Mouse (Mus musculus) midbrain, embryonic 12.5 days (tissue): Measurements from ENCODE around the gene Wbp1. TPM values are rescaled to one million over a fixed set of nuclear protein-coding genes. Genes with fewer than 3 reads are reported as not detected.
A peak's percentile ranks its signal among the peaks of the same experiment; 100 is the strongest.

Experiments
- ATAC-seq: fragments of 200-750 bp; cut with Nextera tagmentation; 2 replicates; pipeline ENCODE4 v1.8.0; 2017; ENCODE audit warnings: low read depth, moderate TSS enrichment, moderate library complexity; ENCODE audit not compliant: low FRiP score
- H3K27ac ChIP-seq: fragments of 300-500 bp; sonication (generic); replicated peaks from 2 replicates; pipeline ENCODE4 v1.5.1; 2016; ENCODE audit warnings: mild to moderate bottlenecking
- H3K27me3 ChIP-seq: fragments of 300-500 bp; sonication (generic); 2 replicates; pipeline ENCODE4 v1.6.1; 2016; ENCODE audit warnings: mild to moderate bottlenecking
- H3K36me3 ChIP-seq: fragments of 300-500 bp; sonication (generic); 2 replicates; pipeline ENCODE4 v1.6.1; 2016
- H3K4me1 ChIP-seq: fragments of 300-500 bp; sonication (generic); 2 replicates; pipeline ENCODE4 v1.6.1; 2016
- H3K4me2 ChIP-seq: fragments of 300-500 bp; sonication (generic); replicated peaks from 2 replicates; pipeline ENCODE4 v1.6.1; 2016; ENCODE audit warnings: mild to moderate bottlenecking, moderate library complexity
- H3K4me3 ChIP-seq: fragments of 300-500 bp; sonication (generic); 2 replicates; pipeline ENCODE4 v1.5.1; 2016; ENCODE audit warnings: mild to moderate bottlenecking
- H3K9ac ChIP-seq: fragments of 300-500 bp; sonication (generic); replicated peaks from 2 replicates; pipeline ENCODE4 v1.6.1; 2016; ENCODE audit warnings: mild to moderate bottlenecking, moderate library complexity
- H3K9me3 ChIP-seq: fragments of 300-500 bp; sonication (generic); 2 replicates; pipeline ENCODE4 v1.6.1; 2016; ENCODE audit warnings: mild to moderate bottlenecking
- WGBS: fragments of 180-500 bp; shearing (Covaris S2); methylation state at CpG from one replicate; pipeline ENCODE4 v1.1.7; 2016; 5-methylcytosine and 5-hydroxymethylcytosine counted together
- polyA plus RNA-seq: library from polyadenylated mRNA; unstranded; fragments of >200 nt; fragmentation: Nextera tagmentation; extraction: Ambion mirVana; gene quantifications from 2 replicates; pipeline ENCODE4 v1.2.1, GENCODE M21; 2016

Wbp1 gene
- polyA plus RNA-seq, 1 experiment from 2014 or later: 223 TPM

- Histone ChIP-seq H3K27me3 (peaks cover 88% of the 10 kb centered on the region), H3K4me3 (peak overlapping the region; percentile 17; the same call in 1 of the 2 replicates), H3K36me3 (no peaks in the 10 kb centered on the region), H3K9me3 (no peaks in the 10 kb centered on the region), H3K4me1 (0 out of 2 replicates have a peak, but pooled peaks cover 9% of the 10 kb centered on the region), H3K4me2 (0 out of 2 replicates have a peak overlapping the region, but pooled peaks have one; percentile 18), H3K27ac (no peak overlapping the region), H3K9ac (no peak overlapping the region)
- ATAC-seq: no peak
- 5% methylated on average over 9 of the region's 9 CpGs for WGBS
These were observed 33.5 kb downstream of the Wbp1 start for GRCm38 (mm10) chr6:83087926-83088260.

- no peak for ATAC-seq
- Histone ChIP-seq H3K36me3 (no peaks in the 10 kb centered on the region), H3K9me3 (no peaks in the 10 kb centered on the region), H3K27me3 (peaks cover 88% of the 10 kb centered on the region), H3K9ac (no peak overlapping the region), H3K4me3 (peak overlapping the region; percentile 17; the same call in 1 of the 2 replicates), H3K27ac (no peak overlapping the region), H3K4me2 (peak overlapping the region; percentile 18; the same call in 1 of the 2 replicates), H3K4me1 (0 out of 2 replicates have a peak, but pooled peaks cover 9% of the 10 kb centered on the region)
- WGBS: under 1% methylated on average over 47 of the region's 47 CpGs
These were observed 34.0 kb downstream of the Wbp1 start for GRCm38 (mm10) chr6:83087205-83087925.

- H3K27me3 ChIP-seq: peaks cover 93% of the 10 kb centered on the region
- no peak within 1 kb of the TSS for H3K27ac ChIP-seq
- 0 out of 2 replicates have a peak within 1 kb of the TSS, but pooled peaks have one; percentile 15 for H3K4me2 ChIP-seq
- peak within 1 kb of the TSS; percentile 17; the same call in 1 of the 2 replicates for H3K4me3 ChIP-seq
- no peaks in the 10 kb centered on the region for H3K9me3 ChIP-seq
- H3K9ac ChIP-seq: peak within 1 kb of the TSS; percentile 2; the same call in 1 of the 2 replicates
- peaks cover 9% of the 10 kb centered on the region for H3K36me3 ChIP-seq
- 1% methylated on average over 35 of the region's 42 CpGs for WGBS
- H3K4me1 ChIP-seq: 0 out of 2 replicates have a peak, but pooled peaks cover 9% of the 10 kb centered on the region
- no peak for ATAC-seq
These were observed 35.0 kb downstream of the Wbp1 start, which contains the start of gene Lbx2 for GRCm38 (mm10) chr6:83086121-83087035. TSS of gene Lbx2 (plus strand) at chr6:83086367.

GRCm38 (mm10) chr6:83084477-83084876, 36.9 kb downstream of the Wbp1 start:
- 6% methylated on average over 6 of the region's 6 CpGs for WGBS
- ATAC-seq: no peak
- Histone ChIP-seq H3K4me1 (0 out of 2 replicates have a peak, but pooled peaks cover 9% of the 10 kb centered on the region), H3K36me3 (peaks cover 24% of the 10 kb centered on the region), H3K4me3 (no peak overlapping the region), H3K27me3 (peaks cover 76% of the 10 kb centered on the region), H3K9ac (no peak overlapping the region), H3K27ac (no peak overlapping the region), H3K4me2 (no peak overlapping the region), H3K9me3 (no peaks in the 10 kb centered on the region)

- Histone ChIP-seq H3K4me2 (no peak overlapping the region), H3K27me3 (peaks cover 68% of the 10 kb centered on the region), H3K36me3 (peaks cover 24% of the 10 kb centered on the region), H3K27ac (no peak overlapping the region), H3K4me3 (no peak overlapping the region), H3K9me3 (no peaks in the 10 kb centered on the region), H3K9ac (no peak overlapping the region), H3K4me1 (peaks cover 17% of the 10 kb centered on the region)
- WGBS: 7% methylated on average over 5 of the region's 5 CpGs
- ATAC-seq: no peak
These were observed 37.9 kb downstream of the Wbp1 start for GRCm38 (mm10) chr6:83083497-83083896.

GRCm38 (mm10) chr6:83080210-83080609, 41.1 kb downstream of the Wbp1 start:
- H3K9me3 ChIP-seq: no peaks in the 10 kb centered on the region
- WGBS: 98% methylated on average over 5 of the region's 5 CpGs
- peaks cover 24% of the 10 kb centered on the region for H3K36me3 ChIP-seq
- peaks cover 17% of the 10 kb centered on the region for H3K4me1 ChIP-seq
- no peak overlapping the region for H3K4me2 ChIP-seq
- H3K9ac ChIP-seq: no peak overlapping the region
- H3K27me3 ChIP-seq: peaks cover 58% of the 10 kb centered on the region
- no peak overlapping the region for H3K4me3 ChIP-seq
- H3K27ac ChIP-seq: no peak overlapping the region
- ATAC-seq: no peak

GRCm38 (mm10) chr6:83078324-83078858, 43.0 kb downstream of the Wbp1 start:
- H3K4me2 ChIP-seq: peak overlapping the region; percentile 94
- WGBS: under 1% methylated on average over 46 of the region's 46 CpGs
- peak overlapping the region; percentile 70 for H3K9ac ChIP-seq
- H3K27ac ChIP-seq: peak overlapping the region; percentile 91
- peaks cover 58% of the 10 kb centered on the region for H3K27me3 ChIP-seq
- peaks cover 24% of the 10 kb centered on the region for H3K36me3 ChIP-seq
- H3K4me1 ChIP-seq: peaks cover 15% of the 10 kb centered on the region
- H3K9me3 ChIP-seq: no peaks in the 10 kb centered on the region
- peak overlapping the region; percentile 68 for H3K4me3 ChIP-seq
- ATAC-seq: peak; percentile 91

GRCm38 (mm10) chr6:83077630-83078323, 43.6 kb downstream of the Wbp1 start, which contains the start of gene Pcgf1:
TSS of gene Pcgf1 (plus strand) at chr6:83077869.
- WGBS: under 1% methylated on average over 53 of the region's 54 CpGs
- peaks cover 15% of the 10 kb centered on the region for H3K4me1 ChIP-seq
- H3K4me2 ChIP-seq: peak within 1 kb of the TSS; percentile 94
- no peaks in the 10 kb centered on the region for H3K9me3 ChIP-seq
- H3K27ac ChIP-seq: peak within 1 kb of the TSS; percentile 91
- peak within 1 kb of the TSS; percentile 68 for H3K4me3 ChIP-seq
- peak; percentile 74 for ATAC-seq
- H3K27me3 ChIP-seq: peaks cover 58% of the 10 kb centered on the region
- H3K36me3 ChIP-seq: peaks cover 24% of the 10 kb centered on the region
- H3K9ac ChIP-seq: peak within 1 kb of the TSS; percentile 70

GRCm38 (mm10) chr6:83074979-83075378, 46.4 kb downstream of the Wbp1 start:
- ATAC-seq: no peak
- WGBS: 17% methylated on average over 2 of the region's 2 CpGs
- H3K9ac ChIP-seq: no peak overlapping the region
- no peak overlapping the region for H3K4me3 ChIP-seq
- H3K4me2 ChIP-seq: no peak overlapping the region
- H3K4me1 ChIP-seq: peaks cover 29% of the 10 kb centered on the region
- peaks cover 75% of the 10 kb centered on the region for H3K27me3 ChIP-seq
- H3K9me3 ChIP-seq: no peaks in the 10 kb centered on the region
- no peak overlapping the region for H3K27ac ChIP-seq
- H3K36me3 ChIP-seq: peaks cover 2% of the 10 kb centered on the region; the same call in 1 of the 2 replicates

GRCm38 (mm10) chr6:83071220-83071619, 50.1 kb downstream of the Wbp1 start:
- H3K27me3 ChIP-seq: peaks cover 100% of the 10 kb centered on the region
- 2% methylated on average over 19 of the region's 24 CpGs for whole genome bisulfite sequencing
- H3K36me3 ChIP-seq: no peaks in the 10 kb centered on the region
- no peak for ATAC-seq
- H3K4me1 ChIP-seq: peaks cover 23% of the 10 kb centered on the region
- no peak overlapping the region for H3K27ac ChIP-seq
- H3K9me3 ChIP-seq: no peaks in the 10 kb centered on the region
- no peak overlapping the region for H3K9ac ChIP-seq
- H3K4me3 ChIP-seq: 0 out of 2 replicates have a peak overlapping the region, but pooled peaks have one; percentile 7
- H3K4me2 ChIP-seq: peak overlapping the region; percentile 23; the same call in 1 of the 2 replicates
